Mouse (Mus musculus) left cerebral cortex, postnatal 10 days (tissue): ENCODE measurements around the gene Rbm34. TPM values are rescaled to one million over a fixed set of nuclear protein-coding genes. Genes with fewer than 3 reads are reported as not detected.

Experiments used
- DNase-seq, 2 experiments: peaks; one replicate each; pipeline ENCODE4 v3.0.0; 2021 to 2022; ENCODE audit warnings: low spot score in 2 of 2, mixed read lengths in 1 of 2; ENCODE audit errors: extremely low spot score in 1 of 2
- intact Hi-C: fragments of 180-260 bp; cut with DNase I; formaldehyde crosslinking; loops from one replicate; pipeline ENCODE4 v1.15.1; 2025
- total RNA-seq, 2 experiments: library from RNA; stranded (reverse); gene quantifications; 2 replicates each; pipeline ENCODE4 v1.2.3; 2021

Gene Rbm34
- total RNA-seq, 2 experiments from 2014 or later, result 17.4 to 18.2 TPM

DNA sequence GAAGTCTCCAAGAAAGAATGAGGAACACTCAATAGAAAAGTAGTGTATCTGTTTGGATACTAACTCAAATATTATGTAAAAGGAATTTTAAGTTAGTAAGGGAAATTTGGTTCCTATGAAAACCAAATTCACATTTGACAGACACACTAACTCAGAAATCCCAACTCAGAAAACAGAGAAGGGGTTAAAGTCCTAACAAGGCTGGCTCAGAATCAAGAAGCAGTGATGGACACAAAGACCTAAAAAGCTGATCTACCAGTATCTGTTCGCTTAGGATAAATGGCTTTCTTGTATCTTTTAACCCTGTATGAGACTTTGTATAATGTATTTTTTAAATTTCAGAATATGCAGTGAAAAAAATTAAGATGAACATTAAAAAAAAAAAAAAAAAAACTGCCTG is 1.3 kb downstream of the Rbm34 start:
- DNase-seq, result no peak
- intact Hi-C loops, result no loop called here

DNA sequence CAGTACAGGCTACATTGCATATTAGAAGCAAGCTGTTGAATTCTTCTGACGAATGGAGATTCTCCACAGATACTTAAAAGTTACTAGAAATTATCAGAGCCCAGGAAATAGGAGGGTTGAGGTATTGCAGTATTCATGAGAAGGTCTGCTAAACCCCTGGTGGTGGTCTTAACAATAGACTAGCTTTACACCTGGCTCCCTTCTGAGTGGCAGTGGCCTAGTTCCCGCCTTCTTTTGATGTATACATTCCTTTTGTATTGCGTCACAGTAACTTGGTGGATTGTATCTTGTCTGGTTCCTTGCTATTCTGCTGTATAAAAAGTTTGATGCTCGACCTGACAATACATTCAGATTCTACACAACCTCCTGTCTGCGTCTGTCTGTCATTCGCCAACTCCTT is 2.8 kb downstream of the Rbm34 start:
- intact Hi-C loops, result no loop called here
- DNase-seq, result no peak

DNA sequence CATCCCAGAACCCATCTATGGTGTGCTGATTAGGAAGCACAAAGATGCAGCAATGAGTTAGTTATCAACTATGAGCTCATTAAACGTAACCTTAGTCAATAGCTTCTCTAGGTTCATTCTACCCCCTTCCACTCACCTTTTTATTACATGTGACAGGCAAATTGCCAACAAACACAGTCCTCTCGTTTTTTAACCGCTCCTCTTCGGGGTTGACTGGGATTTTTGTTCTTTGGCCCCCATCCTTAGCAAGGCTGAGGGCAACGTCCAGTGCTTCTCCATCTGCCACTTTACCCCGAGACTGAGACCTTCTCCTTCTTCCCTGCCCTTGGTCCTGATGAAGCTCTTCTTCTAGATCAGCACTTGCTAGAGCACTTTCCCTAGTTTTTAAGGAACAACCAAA is 5.6 kb downstream of the Rbm34 start:
- DNase-seq, result no peak
- intact Hi-C loops, result no loop called here

GRCm38 (mm10) chr8:126962871-126963270 is 8.0 kb downstream of the Rbm34 start:
- intact Hi-C loops, result no loop called here
- no peak for DNase-seq

- intact Hi-C loops, result no loop called here
Observed at GRCm38 (mm10) chr8:126961516-126961915, 9.4 kb downstream of the Rbm34 start.

DNA sequence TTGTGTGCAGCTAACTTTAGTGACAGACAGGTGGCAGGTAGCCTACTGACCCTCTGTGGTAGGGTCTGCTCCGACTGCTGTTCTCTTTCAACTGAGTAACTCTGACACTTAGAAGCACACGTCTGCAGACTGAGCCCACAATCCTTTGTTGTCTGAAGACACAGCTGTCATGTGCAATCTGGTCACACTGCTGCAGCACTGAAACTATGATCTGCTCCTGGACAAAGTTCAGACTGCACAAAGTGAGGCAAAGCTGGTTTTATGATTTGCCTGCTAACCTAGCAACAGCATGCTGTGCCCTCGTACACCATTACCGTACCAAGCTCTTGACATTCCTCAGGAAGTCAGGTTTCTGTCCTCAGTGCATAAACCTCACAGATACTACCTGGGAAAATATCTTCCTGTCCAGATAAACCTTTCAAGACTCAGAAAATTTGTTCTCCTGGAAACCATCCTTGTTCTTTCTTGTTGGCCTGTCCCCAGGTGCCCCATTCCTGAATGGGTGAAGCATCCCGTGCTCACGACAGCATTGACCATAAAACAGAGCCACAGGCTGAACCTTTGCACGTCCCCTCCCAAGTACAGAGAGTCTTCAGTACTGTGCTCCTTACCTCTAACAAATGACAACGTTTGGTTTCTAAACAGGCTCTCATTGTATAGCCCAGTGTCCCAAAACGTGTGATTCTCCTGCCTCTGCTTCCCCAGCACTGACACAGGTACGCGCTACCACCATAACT is 18.8 kb downstream of the Rbm34 start:
- no peak for DNase-seq
- intact Hi-C loops, result no loop called here

More at GRCm38 (mm10) chr8:126961516-126961915, 9.4 kb downstream of the Rbm34 start:
- no peak for DNase-seq

- DNase-seq, result no peak
- intact Hi-C loops, result no loop called here
Observed at GRCm38 (mm10) chr8:126949527-126949926, 21.3 kb downstream of the Rbm34 start.

DNA sequence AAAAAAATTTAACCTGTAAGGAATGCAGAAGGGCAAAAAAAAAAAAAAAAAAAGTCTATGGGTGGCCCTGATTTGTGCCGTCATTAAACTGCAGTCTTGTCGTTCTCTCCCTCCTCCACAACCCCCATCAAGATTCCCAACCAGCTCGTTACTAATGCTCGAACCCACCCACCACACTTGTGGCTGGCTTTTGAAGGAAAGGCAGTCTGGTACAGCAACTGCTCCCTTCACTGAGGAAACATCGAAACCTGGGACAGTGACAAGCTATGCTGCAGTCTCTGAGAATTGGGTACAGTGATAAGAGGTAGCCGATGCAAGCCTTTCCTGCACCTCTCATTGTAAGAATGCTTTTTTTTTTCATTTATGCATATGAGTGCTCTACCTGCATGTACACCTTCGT is 24.4 kb downstream of the Rbm34 start:
- DNase-seq, result no peak
- intact Hi-C loops, result no loop called here

GRCm38 (mm10) chr8:126945730-126946163 is 25.1 kb downstream of the Rbm34 start, which contains the start of gene Tomm20:
Gene Tomm20, minus strand, starts transcription at chr8:126945844.
- intact Hi-C loops, result no loop called here
- peak; percentile 94 to 98 for DNase-seq

GRCm38 (mm10) chr8:126944781-126945691 is 25.8 kb downstream of the Rbm34 start:
- peak; percentile 18 to 78 for DNase-seq

DNA sequence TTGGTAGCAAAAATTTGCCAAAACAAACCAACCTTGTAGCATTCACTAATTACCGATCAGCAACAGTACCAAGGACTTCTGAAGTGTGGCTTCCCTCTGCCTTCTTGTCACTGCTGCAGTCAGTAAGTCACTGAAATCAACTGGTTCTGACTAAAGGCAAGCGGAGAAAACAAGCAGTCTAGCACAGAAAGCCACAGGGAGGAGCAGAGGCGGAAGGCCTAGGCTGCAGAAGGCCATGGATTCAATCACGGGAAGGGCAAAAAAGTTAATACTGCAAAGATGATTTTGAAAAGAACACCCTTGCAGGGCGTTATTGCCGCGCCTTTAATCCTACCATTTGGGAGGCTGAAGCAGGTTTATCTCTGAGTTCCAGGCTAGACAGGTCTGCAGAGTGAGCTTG is 27.3 kb downstream of the Rbm34 start:
- DNase-seq, result no peak
- intact Hi-C loops, result no loop called here

More at GRCm38 (mm10) chr8:126944781-126945691, 25.8 kb downstream of the Rbm34 start:
- intact Hi-C loops, result no loop called here

- intact Hi-C loops, result loop anchor here (5.0 kb wide), 1 partner anchor 35 kb away; the partner anchor contains the start of gene Rbm34
- DNase-seq, result no peak
Observed at GRCm38 (mm10) chr8:126937337-126937736, 33.5 kb downstream of the Rbm34 start.

GRCm38 (mm10) chr8:126935932-126936331 is 34.9 kb downstream of the Rbm34 start:
- intact Hi-C loops, result loop anchor here (5.0 kb wide), 1 partner anchor 36 kb away; the partner anchor contains the start of gene Rbm34

GRCm38 (mm10) chr8:126935387-126935786 is 35.5 kb downstream of the Rbm34 start:
- no peak for DNase-seq
- intact Hi-C loops, result loop anchor here (5.0 kb wide), 1 partner anchor 37 kb away; the partner anchor contains the start of gene Rbm34

More at GRCm38 (mm10) chr8:126935932-126936331, 34.9 kb downstream of the Rbm34 start:
- DNase-seq, result no peak

GRCm38 (mm10) chr8:126932656-126933055 is 38.2 kb downstream of the Rbm34 start:
- intact Hi-C loops, result no loop called here
- no peak for DNase-seq

DNA sequence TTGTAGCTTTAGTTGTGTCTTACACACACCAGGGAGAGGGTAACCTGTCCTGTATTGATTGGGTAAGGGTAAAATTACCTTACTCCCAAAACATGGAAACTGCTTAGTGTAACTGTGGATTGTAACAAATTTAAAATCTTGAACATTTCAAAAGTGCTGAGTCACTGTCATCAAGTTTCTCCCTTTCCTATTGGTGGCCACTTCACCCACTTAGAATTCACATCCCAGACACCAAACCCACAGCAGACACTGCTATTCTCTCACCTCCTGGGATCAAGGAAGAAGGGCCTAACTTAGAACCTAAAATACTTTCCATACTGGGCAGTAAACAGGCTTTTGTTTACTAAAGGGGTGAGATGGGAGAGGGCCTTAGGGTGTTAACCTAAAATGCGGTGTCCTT is 38.6 kb downstream of the Rbm34 start:
- intact Hi-C loops, result no loop called here

DNA sequence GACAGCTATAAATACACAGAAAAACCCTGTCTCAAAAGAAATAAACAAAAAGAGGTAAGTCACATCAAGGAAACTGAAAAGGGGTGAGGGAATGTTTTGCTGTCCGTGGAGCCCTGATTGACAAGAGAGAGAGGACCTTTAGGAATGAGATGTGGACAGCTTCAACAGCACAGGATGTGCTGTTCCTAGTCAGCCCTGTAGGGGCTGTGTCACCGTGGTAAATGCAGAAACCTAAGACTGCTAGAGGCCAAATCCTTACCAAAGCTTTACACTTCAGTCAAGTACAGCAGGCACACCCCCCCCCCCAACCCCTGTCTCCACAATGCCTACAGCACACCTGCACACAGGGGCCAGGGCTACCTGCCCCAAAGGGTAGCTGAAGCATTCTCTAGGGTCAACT is 39.2 kb downstream of the Rbm34 start:
- intact Hi-C loops, result no loop called here
- no peak for DNase-seq

More for the DNA sequence above, 38.6 kb downstream of the Rbm34 start:
- no peak for DNase-seq

DNA sequence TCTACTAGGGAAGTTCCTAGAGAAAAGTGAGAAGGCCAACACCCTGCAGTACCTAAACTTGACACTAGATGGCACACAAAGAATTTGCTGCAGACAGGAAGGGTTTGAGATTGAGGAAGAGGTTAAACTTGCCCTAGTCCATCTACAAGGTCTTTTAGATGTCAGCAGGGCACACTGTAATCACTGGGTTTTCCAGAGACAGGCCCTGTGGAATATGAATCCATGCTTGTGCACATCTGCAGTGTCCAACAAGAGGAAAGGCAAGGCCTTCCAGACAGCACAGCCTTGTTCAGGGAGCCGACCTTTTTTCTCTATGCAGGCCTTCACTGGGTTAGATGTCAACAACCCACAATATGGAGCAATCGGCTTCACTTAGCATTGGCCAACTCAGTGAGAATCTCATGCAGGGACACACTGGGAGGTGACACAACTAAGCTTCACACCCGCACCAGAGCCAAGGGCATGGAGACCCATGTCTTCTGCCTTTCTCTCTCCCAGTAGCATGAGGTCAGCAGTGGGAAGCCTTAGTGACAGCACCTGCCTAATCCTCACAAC is 41.2 kb downstream of the Rbm34 start:
- peak; percentile 57 to 62 for DNase-seq
- intact Hi-C loops, result no loop called here
